Mouse (Mus musculus) CH12.LX (cell line): ENCODE data around the gene Malrd1. TPM values are rescaled to one million over a fixed set of nuclear protein-coding genes. Genes with fewer than 3 reads are reported as not detected.

Experiments
- DNase-seq: peaks from one replicate; pipeline ENCODE4 v3.0.0-alpha.2; 2013; ENCODE audit errors: extremely low read depth
- H3K27ac ChIP-seq: 2 replicates; pipeline ENCODE4 v1.5.1; 2012; ENCODE audit warnings: low read depth, mild to moderate bottlenecking, control low read depth, moderate library complexity; ENCODE audit not compliant: insufficient read depth
- H3K27me3 ChIP-seq: replicated peaks from 2 replicates; pipeline ENCODE3; 2012; ENCODE audit warnings: inconsistent platforms
- H3K36me3 ChIP-seq, 2 experiments: replicated peaks in 1 of 2; 2 replicates each; pipeline versions ENCODE3 to v1.6.1; 2012; ENCODE audit warnings: inconsistent platforms in 1 of 2, low read length in 1 of 2, mild to moderate bottlenecking in 1 of 2, mixed read lengths in 1 of 2, moderate library complexity in 1 of 2; ENCODE audit not compliant: control insufficient read depth in 1 of 2, insufficient read depth in 1 of 2
- H3K4me1 ChIP-seq, 2 experiments: 2 replicates each; pipeline ENCODE4 v1.6.1; 2012; ENCODE audit warnings: inconsistent platforms in 1 of 2, moderate library complexity in 1 of 2; ENCODE audit not compliant: insufficient read depth in 2 of 2, control insufficient read depth in 1 of 2
- H3K4me2 ChIP-seq: 2 replicates; pipeline ENCODE4 v1.6.1; 2012; ENCODE audit warnings: low read depth, mild to moderate bottlenecking, control low read depth; ENCODE audit not compliant: poor library complexity, insufficient read depth, severe bottlenecking
- H3K4me3 ChIP-seq, 3 experiments: fragments of 150-350 bp in 1 of 3; sonication (generic) in 1 of 3; replicated peaks in 1 of 3; 2 replicates each; pipeline versions ENCODE3 to v1.5.1; 2011 to 2012; ENCODE audit warnings: low read depth in 2 of 3, low read length in 2 of 3, mild to moderate bottlenecking in 2 of 3, moderate library complexity in 2 of 3, control low read depth in 1 of 3, improper control_type of control experiment in 1 of 3, inconsistent platforms in 1 of 3, mixed read lengths in 1 of 3; ENCODE audit not compliant: poor library complexity in 1 of 3
- H3K79me2 ChIP-seq: replicated peaks from 2 replicates; pipeline ENCODE4 v1.6.1; 2012; ENCODE audit warnings: mild to moderate bottlenecking, moderate library complexity; ENCODE audit not compliant: control insufficient read depth, poor library complexity, insufficient read depth, severe bottlenecking; ENCODE audit errors: extremely low read depth
- H3K9ac ChIP-seq: 2 replicates; pipeline ENCODE4 v1.6.1; 2012; ENCODE audit warnings: low read depth, mild to moderate bottlenecking, control low read depth, moderate library complexity; ENCODE audit not compliant: insufficient read depth
- H3K9me3 ChIP-seq: replicated peaks from 2 replicates; pipeline ENCODE3; 2012; ENCODE audit warnings: low read length, inconsistent platforms, mixed read lengths
- CHD1 ChIP-seq: IDR thresholded peaks from 2 replicates; pipeline ENCODE4 v1.6.1; 2012; ENCODE audit warnings: low read depth, low read length, improper control_type of control experiment, inconsistent platforms
- CHD2 ChIP-seq: IDR thresholded peaks from 2 replicates; pipeline ENCODE4 v1.6.1; 2011; ENCODE audit warnings: low read length, improper control_type of control experiment
- GABPA ChIP-seq: IDR thresholded peaks from 2 replicates; pipeline ENCODE4 v1.6.1; 2012; ENCODE audit warnings: low read depth, low read length, improper control_type of control experiment, inconsistent platforms; ENCODE audit not compliant: insufficient replicate concordance
- JUN ChIP-seq: IDR thresholded peaks from 2 replicates; pipeline ENCODE4 v1.6.1; 2011; ENCODE audit warnings: low read depth, mild to moderate bottlenecking, low read length, improper control_type of control experiment, moderate library complexity; ENCODE audit not compliant: insufficient read depth
- MAFK ChIP-seq: IDR thresholded peaks from 2 replicates; pipeline ENCODE4 v1.6.1; 2011; ENCODE audit warnings: low read length, improper control_type of control experiment; ENCODE audit not compliant: insufficient replicate concordance
- MAZ ChIP-seq: IDR thresholded peaks from 2 replicates; pipeline ENCODE4 v1.6.1; 2012; ENCODE audit warnings: low read depth, mild to moderate bottlenecking, inconsistent platforms, low read length, improper control_type of control experiment, moderate library complexity
- MEF2A ChIP-seq: IDR thresholded peaks from 2 replicates; pipeline ENCODE4 v1.6.1; 2014; ENCODE audit warnings: low read depth, mild to moderate bottlenecking, inconsistent platforms, low read length, improper control_type of control experiment, borderline replicate concordance
- MXI1 ChIP-seq: IDR thresholded peaks from 2 replicates; pipeline ENCODE4 v1.6.1; 2011; ENCODE audit warnings: mild to moderate bottlenecking, low read depth, low read length, improper control_type of control experiment
- MYC ChIP-seq: IDR thresholded peaks from 2 replicates; pipeline ENCODE4 v1.6.1; 2011; ENCODE audit warnings: low read depth, mild to moderate bottlenecking, improper control_type of control experiment, low read length
- NRF1 ChIP-seq: IDR thresholded peaks from 2 replicates; pipeline ENCODE4 v1.6.1; 2014; ENCODE audit warnings: low read depth, mild to moderate bottlenecking, inconsistent platforms, low read length, improper control_type of control experiment, moderate library complexity
- POLR2A ChIP-seq: IDR thresholded peaks from 2 replicates; pipeline ENCODE4 v1.6.1; 2011; ENCODE audit warnings: low read depth, mild to moderate bottlenecking, improper control_type of control experiment, low read length
- SMC3 ChIP-seq: IDR thresholded peaks from 2 replicates; pipeline ENCODE4 v1.6.1; 2011; ENCODE audit warnings: low read depth, low read length, improper control_type of control experiment
- TBP ChIP-seq: conservative IDR thresholded peaks from 2 replicates; pipeline ENCODE4 v1.6.1; 2011; ENCODE audit warnings: low read depth, low read length, improper control_type of control experiment
- TCF12 ChIP-seq: IDR thresholded peaks from 2 replicates; pipeline ENCODE4 v1.6.1; 2014; ENCODE audit warnings: low read depth, mild to moderate bottlenecking, inconsistent platforms, low read length, improper control_type of control experiment
- ZKSCAN1 ChIP-seq: IDR thresholded peaks from 2 replicates; pipeline ENCODE4 v1.6.1; 2012; ENCODE audit warnings: low read depth, inconsistent platforms, low read length, improper control_type of control experiment, borderline replicate concordance
- ZMIZ1 ChIP-seq: IDR thresholded peaks from 2 replicates; pipeline ENCODE4 v1.6.1; 2012; ENCODE audit warnings: low read depth, mild to moderate bottlenecking, inconsistent platforms, low read length, improper control_type of control experiment
- ZNF384 ChIP-seq: IDR thresholded peaks from 2 replicates; pipeline ENCODE4 v1.6.1; 2012; ENCODE audit warnings: low read depth, low read length, improper control_type of control experiment, inconsistent platforms
- dilution Hi-C: fragments of 300-500 bp; cut with MboI; formaldehyde crosslinking; loops from 2 replicates; pipeline ENCODE4 v1.14.3; 2020; ENCODE audit warnings: low sequenced_read_pairs; ENCODE audit not compliant: extremely low pct_unique_long_range_greater_than_20kb, extremely low pct_ligation_motif_present
- in situ Hi-C: fragments of 300-500 bp; cut with MboI; formaldehyde crosslinking; loops from 3 replicates; pipeline ENCODE4 v1.14.3; 2019; ENCODE audit warnings: low sequenced_read_pairs, low pct_ligation_motif_present, low pct_unique_long_range_greater_than_20kb, mixed read lengths
- polyA plus RNA-seq: library from polyadenylated mRNA; unstranded; fragments of >175 nt; gene quantifications from 2 replicates; pipeline ENCODE4 v1.2.1, GENCODE M21; 2012; ENCODE audit warnings: low read depth; ENCODE audit not compliant: insufficient read length
- total RNA-seq, 2 experiments: library from RNA; depleted of rRNA; stranded (reverse); fragments of 300-350 nt in 1 of 2; fragments of >200 nt in 1 of 2; gene quantifications; 2 replicates each; pipeline ENCODE4 v1.2.3; 2012 to 2014

Gene Malrd1
- total RNA-seq (2012; rRNA removed) (not detected in 2 replicates), total RNA-seq (2014; rRNA removed) (not detected in 2 replicates), polyA plus RNA-seq (not detected in 2 replicates)

GRCm38 (mm10) chr2:15526241-15526924 lies at the start of gene Malrd1:
Malrd1 (plus strand) TSS chr2:15526479.
- Histone ChIP-seq H3K4me1 (no peaks in the 10 kb centered on the region), H3K36me3 (no peaks in the 10 kb centered on the region)
- dilution Hi-C loops: no loop called here

GRCm38 (mm10) chr2:15538643-15539042 lies 12.4 kb downstream of the Malrd1 start:
- no peak overlapping the region for H3K4me2 ChIP-seq
- no peak overlapping the region for H3K4me3 ChIP-seq
- no peaks in the 10 kb centered on the region for H3K36me3 ChIP-seq
- DNase-seq: no peak
- no peak overlapping the region for H3K27ac ChIP-seq
- dilution Hi-C loops: no loop called here
- no peaks in the 10 kb centered on the region for H3K27me3 ChIP-seq
- no peak overlapping the region for H3K9ac ChIP-seq
- in situ Hi-C loops: no loop called here
- TF ChIP-seq MYC (no peak), NRF1 (no peak), ZKSCAN1 (no peak), MEF2A (no peak)
- no peaks in the 10 kb centered on the region for H3K9me3 ChIP-seq
- H3K4me1 ChIP-seq: no peaks in the 10 kb centered on the region
- no peaks in the 10 kb centered on the region for H3K79me2 ChIP-seq

More at GRCm38 (mm10) chr2:15526241-15526924, at the start of gene Malrd1:
- TF ChIP-seq POLR2A: no peak
- no peak for TF ChIP-seq ZMIZ1
- no peak for TF ChIP-seq TCF12
- TF ChIP-seq ZNF384: no peak
- no peak for TF ChIP-seq MAFK
- TF ChIP-seq TBP: no peak
- TF ChIP-seq JUN: no peak
- TF ChIP-seq CHD1: no peak
- TF ChIP-seq MXI1: no peak
- TF ChIP-seq MAZ: no peak
- no peak for TF ChIP-seq GABPA
- TF ChIP-seq CHD2: no peak
- TF ChIP-seq SMC3: no peak
- no peak for TF ChIP-seq NRF1
- no peaks in the 10 kb centered on the region for H3K27me3 ChIP-seq
- H3K9me3 ChIP-seq: no peaks in the 10 kb centered on the region
- in situ Hi-C loops: no loop called here
- H3K27ac ChIP-seq: no peak within 1 kb of the TSS
- no peak within 1 kb of the TSS for H3K4me3 ChIP-seq
- no peak for DNase-seq
- no peaks in the 10 kb centered on the region for H3K79me2 ChIP-seq
- H3K9ac ChIP-seq: no peak within 1 kb of the TSS
- H3K4me2 ChIP-seq: no peak within 1 kb of the TSS
